Mouse (Mus musculus) kidney, embryonic 14.5 days (tissue): ENCODE data around the gene Tub. TPM values are rescaled to one million over a fixed set of nuclear protein-coding genes. Genes with fewer than 3 reads are reported as not detected.

ENCODE experiments used
- ATAC-seq: fragments of 200-750 bp; cut with Nextera tagmentation; 2 replicates; pipeline ENCODE4 v1.8.0; 2017; ENCODE audit warnings: moderate number of reproducible peaks, mild to moderate bottlenecking, moderate TSS enrichment, moderate library complexity; ENCODE audit not compliant: low FRiP score, low TSS enrichment
- H3K27ac ChIP-seq: fragments of 300-500 bp; sonication (generic); 2 replicates; pipeline ENCODE4 v1.5.1; 2014; ENCODE audit warnings: low read depth, mild to moderate bottlenecking, low read length, moderate library complexity, mixed read lengths
- H3K27me3 ChIP-seq: fragments of 300-500 bp; sonication (generic); 2 replicates; pipeline ENCODE4 v1.6.1; 2014; ENCODE audit warnings: mild to moderate bottlenecking, low read length; ENCODE audit not compliant: control insufficient read depth, insufficient read depth
- H3K36me3 ChIP-seq: fragments of 300-500 bp; sonication (generic); 2 replicates; pipeline ENCODE4 v1.6.1; 2014; ENCODE audit warnings: low read length, mixed read lengths; ENCODE audit not compliant: control insufficient read depth, insufficient read depth
- H3K4me1 ChIP-seq: fragments of 300-500 bp; sonication (generic); 2 replicates; pipeline ENCODE4 v1.6.1; 2014; ENCODE audit warnings: low read length, mixed read lengths; ENCODE audit not compliant: control insufficient read depth, insufficient read depth
- H3K4me2 ChIP-seq: fragments of 300-500 bp; sonication (generic); replicated peaks from 2 replicates; pipeline ENCODE4 v1.6.1; 2014; ENCODE audit warnings: low read depth, mild to moderate bottlenecking, low read length
- H3K4me3 ChIP-seq: fragments of 300-500 bp; sonication (generic); 2 replicates; pipeline ENCODE4 v1.5.1; 2014; ENCODE audit warnings: mild to moderate bottlenecking, low read length
- H3K9ac ChIP-seq: fragments of 300-500 bp; sonication (generic); 2 replicates; pipeline ENCODE4 v1.6.1; 2014; ENCODE audit warnings: low read depth, mild to moderate bottlenecking, low read length, moderate library complexity
- H3K9me3 ChIP-seq: fragments of 300-500 bp; sonication (generic); 2 replicates; pipeline ENCODE4 v1.6.1; 2016; ENCODE audit warnings: low read length; ENCODE audit not compliant: control insufficient read depth
- WGBS: fragments of 180-500 bp; shearing (Covaris S2); extraction: QIAGEN DNeasy Blood & Tissue Kit; methylation state at CpG from one replicate; pipeline ENCODE4 v1.1.7; 2014; 5-methylcytosine and 5-hydroxymethylcytosine counted together
- polyA plus RNA-seq: library from polyadenylated mRNA; unstranded; fragments of >200 nt; fragmentation: Nextera tagmentation; extraction: Ambion mirVana; gene quantifications from 2 replicates; pipeline ENCODE4 v1.2.1, GENCODE M21; 2014

The Tub gene
- polyA plus RNA-seq, 1 experiment from 2014 or later, result 0.81 TPM

GRCm38 (mm10) chr7:109072326-109072725, 122.2 kb downstream of the Tub start:
- H3K36me3 ChIP-seq, result no peaks in the 10 kb centered on the region
- no peak overlapping the region for H3K27ac ChIP-seq
- no peak overlapping the region for H3K4me3 ChIP-seq
- ATAC-seq, result no peak
- H3K27me3 ChIP-seq, result no peaks in the 10 kb centered on the region
- H3K9me3 ChIP-seq, result no peaks in the 10 kb centered on the region
- WGBS, result 78% methylated on average over 5 of the region's 5 CpGs
- H3K4me2 ChIP-seq, result no peak overlapping the region
- no peak overlapping the region for H3K9ac ChIP-seq
- H3K4me1 ChIP-seq, result no peaks in the 10 kb centered on the region

- 22% methylated on average over 12 of the region's 12 CpGs for WGBS
- no peaks in the 10 kb centered on the region; the same call in 1 of the 2 replicates for H3K9me3 ChIP-seq
These were observed 132.4 kb downstream of the Tub start for GRCm38 (mm10) chr7:109082269-109083112.

GRCm38 (mm10) chr7:109083113-109083812, 133.1 kb downstream of the Tub start, which contains the start of gene Ric3:
Ric3 (minus strand) TSS chr7:109083331.
- H3K4me3 ChIP-seq, result peak within 1 kb of the TSS; percentile 45
- H3K4me2 ChIP-seq, result peak within 1 kb of the TSS; percentile 64
- ATAC-seq, result peak; percentile 32; the same call in 1 of the 2 replicates
- H3K27ac ChIP-seq, result no peak within 1 kb of the TSS
- H3K4me1 ChIP-seq, result no peaks in the 10 kb centered on the region
- peak within 1 kb of the TSS; percentile 19; the same call in 1 of the 2 replicates for H3K9ac ChIP-seq
- peaks cover 5% of the 10 kb centered on the region; the same call in 1 of the 2 replicates for H3K27me3 ChIP-seq
- no peaks in the 10 kb centered on the region for H3K36me3 ChIP-seq
- no peaks in the 10 kb centered on the region; the same call in 1 of the 2 replicates for H3K9me3 ChIP-seq
- 6% methylated on average over 40 of the region's 50 CpGs for WGBS

More at GRCm38 (mm10) chr7:109082269-109083112, 132.4 kb downstream of the Tub start:
- Histone ChIP-seq H3K4me1 (no peaks in the 10 kb centered on the region), H3K9ac (peak overlapping the region; percentile 19; the same call in 1 of the 2 replicates), H3K27ac (no peak overlapping the region), H3K27me3 (peaks cover 5% of the 10 kb centered on the region; the same call in 1 of the 2 replicates), H3K4me3 (peak overlapping the region; percentile 45), H3K36me3 (no peaks in the 10 kb centered on the region), H3K4me2 (peak overlapping the region; percentile 64)
- ATAC-seq, result no peak

- ATAC-seq, result no peak
- Histone ChIP-seq H3K9ac (no peak overlapping the region), H3K9me3 (no peaks in the 10 kb centered on the region; the same call in 1 of the 2 replicates), H3K27me3 (peaks cover 5% of the 10 kb centered on the region; the same call in 1 of the 2 replicates), H3K4me3 (no peak overlapping the region), H3K36me3 (no peaks in the 10 kb centered on the region), H3K27ac (no peak overlapping the region), H3K4me1 (no peaks in the 10 kb centered on the region), H3K4me2 (no peak overlapping the region)
- WGBS, result 84% methylated on average over 4 of the region's 4 CpGs
These were observed 133.7 kb downstream of the Tub start for GRCm38 (mm10) chr7:109083813-109084184.

Other genes with a start within 250 kb of the Tub start
- not detected in 2 replicates for gene Olfr512, start 237.0 kb upstream of the Tub start, polyA plus RNA-seq
- not detected in 2 replicates for gene Olfr513, start 199.4 kb upstream of the Tub start, polyA plus RNA-seq
- not detected in 2 replicates for gene Olfr514, start 124.3 kb upstream of the Tub start, polyA plus RNA-seq
- not detected in 2 replicates for gene Olfr516, start 99.8 kb upstream of the Tub start, polyA plus RNA-seq
- not detected in 2 replicates for gene Olfr517, start 78.0 kb upstream of the Tub start, polyA plus RNA-seq
- not detected in 2 replicates for gene Olfr518, start 65.3 kb upstream of the Tub start, polyA plus RNA-seq
- not detected in 2 replicates for gene Olfr519, start 55.9 kb upstream of the Tub start, polyA plus RNA-seq
- gene Nlrp10, start 20.2 kb upstream of the Tub start, polyA plus RNA-seq, result not detected in 2 replicates
- gene Eif3f, start 15.9 kb upstream of the Tub start, polyA plus RNA-seq, result 91.7 and 109 TPM in 2 replicates
- gene Ric3, start 133.0 kb downstream of the Tub start, polyA plus RNA-seq, result 1.4 and 2.2 TPM in 2 replicates
- gene Lmo1, start 224.9 kb downstream of the Tub start, polyA plus RNA-seq, result 7.2 and 7.9 TPM in 2 replicates